Mouse (Mus musculus): ENCODE measurements around the gene Ppp2r3a.

Gene Ppp2r3a

DNA sequence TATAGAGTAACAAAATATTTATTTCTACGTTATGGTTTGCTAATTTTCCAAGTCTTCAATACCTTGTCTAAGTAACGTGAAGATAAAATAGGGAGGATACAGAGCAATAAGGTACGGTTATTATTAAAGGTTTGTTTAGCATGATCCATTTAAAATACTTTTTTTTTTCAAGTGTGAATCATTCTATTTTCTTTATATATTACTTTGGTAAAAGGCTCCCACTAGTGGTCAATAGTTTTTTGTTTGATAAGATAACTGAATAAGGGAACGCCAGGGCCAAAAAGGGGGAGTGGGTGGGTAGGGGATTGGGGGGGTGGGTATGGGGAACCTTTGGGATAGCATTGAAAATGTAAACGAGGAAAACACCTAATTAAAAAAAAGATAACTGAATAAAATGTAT, 98.7 kb downstream of the Ppp2r3a start:
- DNase-seq (ENCODE audit: low spot score): no peak

DNA sequence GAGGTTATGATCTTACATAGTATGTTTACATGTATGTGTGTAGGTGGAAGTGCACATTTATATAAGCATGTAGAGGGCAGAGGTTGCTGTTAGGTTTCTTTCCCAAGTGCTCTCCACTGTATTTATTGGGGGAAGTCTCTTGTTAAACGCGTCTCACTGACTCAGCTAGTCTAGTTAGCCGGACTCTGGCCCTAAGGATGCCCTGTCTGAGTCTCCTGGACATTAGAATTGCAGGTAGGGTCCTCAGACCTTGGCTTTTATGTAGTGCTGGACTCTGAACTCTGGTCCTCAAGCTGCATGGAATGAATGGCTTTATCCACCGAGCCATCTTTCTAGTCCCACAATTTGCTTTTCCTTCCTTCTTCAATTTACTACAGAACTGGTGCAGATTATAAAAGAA, 108.0 kb downstream of the Ppp2r3a start:
- DNase-seq (ENCODE audit: low spot score): no peak

DNA sequence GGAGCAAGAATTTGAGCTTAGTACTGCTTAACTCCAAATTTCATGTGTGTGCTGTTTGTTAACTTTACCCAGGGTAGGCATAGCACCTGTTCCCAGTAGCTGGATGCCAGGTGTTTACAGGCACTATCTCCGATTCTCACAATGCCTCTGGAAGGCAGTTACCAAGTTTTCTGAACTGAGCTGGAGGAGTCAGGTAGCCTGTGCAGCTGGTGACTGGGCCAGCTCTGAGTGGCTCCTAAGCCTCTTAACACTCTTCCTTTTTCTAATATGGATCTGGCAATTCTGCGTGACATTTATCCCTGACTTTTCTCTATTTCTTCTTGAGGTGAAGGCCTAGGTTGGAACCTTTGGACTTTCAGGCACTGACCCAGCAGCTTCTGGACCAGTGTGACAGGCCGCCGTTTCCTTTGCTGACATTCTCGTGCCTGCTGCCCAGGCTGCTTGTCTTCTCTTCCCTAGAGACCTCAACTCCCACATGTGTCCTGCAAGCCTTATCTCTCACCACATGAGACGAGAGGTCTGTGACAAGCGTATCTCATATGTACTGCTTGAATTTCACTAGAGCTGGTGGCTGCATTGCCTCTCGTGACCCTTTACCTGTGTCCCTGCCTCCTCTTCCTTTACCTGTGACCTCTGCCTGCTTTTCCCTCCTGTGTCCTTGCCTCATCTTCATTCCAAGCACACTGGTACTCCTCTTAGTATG, 137.3 kb downstream of the Ppp2r3a start:
- no peak for DNase-seq (ENCODE audit: low spot score)

DNA sequence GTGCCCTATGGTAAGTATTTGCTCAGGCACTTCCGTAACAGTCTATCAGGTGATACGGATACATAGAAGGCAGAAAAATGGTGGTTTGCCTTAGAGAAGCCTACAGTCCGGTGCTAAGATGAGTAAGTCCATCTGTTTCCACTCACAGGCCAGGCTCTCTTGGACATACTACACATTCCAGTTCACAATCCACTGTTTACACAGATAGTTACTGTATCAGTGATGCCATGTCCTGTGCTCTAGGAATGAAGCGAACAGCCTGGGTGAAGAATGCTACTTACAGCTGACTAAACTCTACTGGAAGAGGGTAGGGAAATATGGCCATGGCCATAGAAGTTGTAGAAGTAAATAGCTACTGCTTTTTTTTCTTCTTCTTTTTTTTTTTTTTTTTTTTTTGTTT, 138.3 kb downstream of the Ppp2r3a start:
- no peak for DNase-seq (ENCODE audit: low spot score)

DNA sequence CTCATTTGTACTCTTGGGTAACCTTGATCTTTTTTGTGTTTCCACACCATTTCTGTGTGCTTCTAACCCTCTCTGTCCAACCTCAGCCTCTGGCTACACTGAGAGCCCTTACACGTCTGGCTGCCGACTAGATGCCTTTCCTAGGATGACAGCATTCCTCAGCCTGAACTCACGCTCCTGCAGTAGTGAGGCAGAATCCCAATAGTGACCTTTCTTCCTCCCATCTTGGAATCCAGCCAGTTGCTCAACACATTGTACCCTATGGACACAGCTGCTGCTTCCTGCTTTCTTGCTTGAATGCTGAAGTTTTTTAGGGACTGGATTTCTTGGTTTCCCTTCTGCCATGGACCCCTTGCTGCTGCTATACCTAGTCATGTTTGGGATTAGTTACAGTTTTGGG, 141.6 kb downstream of the Ppp2r3a start:
- DNase-seq (ENCODE audit: low spot score): no peak

DNA sequence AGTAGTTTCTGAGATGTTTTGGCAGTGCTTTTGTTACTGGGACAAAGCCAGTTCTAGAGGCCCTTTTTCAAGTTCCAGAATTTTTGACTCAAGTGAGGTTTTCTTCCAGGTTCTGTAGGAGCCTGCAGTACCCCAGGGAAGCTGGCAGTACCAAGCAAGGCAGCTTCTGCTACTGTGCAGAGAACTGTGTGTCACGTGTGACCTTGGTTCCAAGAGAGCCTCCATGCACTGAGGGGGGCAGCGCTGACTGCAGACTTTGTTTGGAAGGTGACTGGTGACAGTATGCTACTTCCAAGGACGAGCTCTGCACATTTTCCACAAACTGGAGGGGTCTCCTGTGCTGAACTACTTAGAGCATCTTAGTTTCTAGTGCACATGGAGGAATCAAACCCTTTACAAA, 144.2 kb downstream of the Ppp2r3a start:
- DNase-seq (ENCODE audit: low spot score): no peak

DNA sequence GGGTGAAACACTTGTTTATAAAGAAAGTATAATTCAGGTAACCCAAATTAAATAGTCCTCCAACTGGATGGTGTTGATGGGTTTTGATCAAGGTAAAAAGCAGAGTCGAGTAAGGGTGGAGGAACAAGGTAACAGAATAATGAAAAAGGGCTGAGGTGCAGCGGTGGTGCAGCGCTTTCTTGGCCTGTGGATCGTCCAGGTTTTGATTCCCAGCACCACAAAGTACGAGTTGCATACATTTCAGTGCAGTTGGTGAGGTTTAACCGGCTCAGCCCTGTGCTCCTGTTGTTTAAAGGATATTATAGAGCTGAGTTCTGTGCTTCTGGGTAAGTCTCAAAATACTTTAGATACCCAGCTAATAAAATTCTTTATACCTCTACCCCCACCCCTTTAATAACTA, 145.9 kb downstream of the Ppp2r3a start:
- no peak for DNase-seq (ENCODE audit: low spot score)

DNA sequence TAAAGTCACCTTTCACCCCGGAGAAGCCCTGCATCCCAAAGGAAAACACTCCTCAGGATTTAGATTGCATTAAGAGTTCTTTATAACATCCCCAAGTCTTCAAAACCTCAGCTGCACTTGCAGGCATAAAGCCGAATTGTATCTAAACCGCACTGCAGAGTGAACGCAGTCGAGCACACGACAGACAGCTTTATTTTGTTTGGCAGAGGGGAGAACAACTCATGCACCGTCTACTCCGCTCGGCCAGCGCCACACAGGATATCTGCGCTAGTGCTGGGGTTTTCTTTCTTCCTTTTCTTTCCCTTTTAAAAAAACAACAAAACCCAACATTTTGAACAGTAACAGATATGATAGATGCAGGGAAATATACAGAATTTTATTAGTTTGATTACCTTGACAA, 146.7 kb downstream of the Ppp2r3a start:
- DNase-seq (ENCODE audit: low spot score): no peak

DNA sequence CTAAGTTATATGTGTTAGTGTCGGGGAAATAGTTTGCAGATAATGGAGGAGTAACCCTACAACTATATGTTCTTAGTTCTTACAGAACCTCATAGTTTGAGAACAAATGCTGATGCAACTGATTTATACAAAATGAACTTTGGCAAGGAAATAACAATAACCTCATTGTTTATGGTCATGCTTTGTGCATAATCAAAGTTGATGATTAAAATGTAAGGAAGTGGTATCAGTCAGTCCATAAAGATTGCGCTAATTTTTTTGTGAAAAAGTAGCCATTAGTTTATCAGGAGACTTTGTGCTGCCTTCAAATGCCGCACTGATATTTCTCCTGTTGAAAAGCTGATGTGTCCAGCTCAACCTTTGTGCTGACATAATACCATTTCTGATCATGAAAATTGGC, 149.3 kb downstream of the Ppp2r3a start:
- DNase-seq (ENCODE audit: low spot score): no peak

DNA sequence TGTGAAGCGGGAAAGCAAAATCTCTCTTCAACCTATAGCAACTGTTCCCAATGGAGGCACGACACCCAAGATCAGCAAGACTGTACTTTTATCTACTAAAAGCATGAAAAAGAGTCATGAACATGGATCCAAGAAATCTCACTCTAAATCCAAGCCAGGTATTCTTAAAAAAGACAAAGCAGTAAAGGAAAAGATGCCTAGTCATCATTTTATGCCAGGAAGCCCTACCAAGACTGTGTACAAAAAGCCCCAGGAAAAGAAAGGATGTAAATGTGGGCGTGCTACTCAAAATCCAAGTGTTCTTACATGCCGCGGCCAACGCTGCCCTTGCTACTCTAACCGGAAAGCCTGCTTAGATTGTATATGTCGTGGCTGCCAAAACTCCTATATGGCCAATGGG, 150.0 kb downstream of the Ppp2r3a start:
- DNase-seq (ENCODE audit: low spot score): no peak

DNA sequence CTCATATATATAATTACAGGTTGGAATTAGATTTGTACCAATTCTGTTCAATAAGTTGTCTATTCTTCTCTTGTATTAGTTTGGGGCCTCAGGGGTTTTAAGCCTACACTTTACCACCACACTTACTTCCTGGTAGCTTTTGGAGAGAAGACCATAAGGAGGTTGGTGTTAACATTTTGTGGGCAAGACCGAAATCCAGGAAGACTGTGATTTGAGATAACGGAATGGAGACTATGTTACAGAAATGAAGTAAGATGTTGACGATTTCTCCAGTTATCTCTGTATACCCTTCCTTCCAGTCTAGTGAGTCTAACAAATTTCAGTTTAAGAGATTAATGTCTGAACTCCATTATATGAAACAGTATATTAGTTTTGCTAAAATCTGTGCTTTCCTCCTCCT, 151.4 kb downstream of the Ppp2r3a start:
- DNase-seq (ENCODE audit: low spot score): no peak

DNA sequence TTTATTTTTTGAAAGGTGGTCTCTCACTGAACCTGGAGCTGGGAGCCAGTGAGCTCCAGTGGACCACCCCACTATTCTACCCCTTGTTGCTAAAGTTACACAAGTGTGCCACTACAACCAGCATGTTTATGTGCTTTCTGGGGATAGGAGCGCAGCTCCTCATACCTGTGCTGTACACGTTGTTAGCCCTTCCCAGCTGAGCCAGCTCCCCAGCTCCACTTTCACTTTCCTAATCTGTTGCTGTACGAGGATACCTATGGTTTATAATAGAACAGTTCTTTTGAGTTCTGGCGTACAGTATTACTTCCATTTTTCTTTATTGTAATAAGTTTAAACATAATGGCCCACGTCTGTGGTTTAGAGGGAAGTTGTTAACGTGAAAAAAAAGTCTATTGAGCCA, 152.2 kb downstream of the Ppp2r3a start:
- no peak for DNase-seq (ENCODE audit: low spot score)

DNA sequence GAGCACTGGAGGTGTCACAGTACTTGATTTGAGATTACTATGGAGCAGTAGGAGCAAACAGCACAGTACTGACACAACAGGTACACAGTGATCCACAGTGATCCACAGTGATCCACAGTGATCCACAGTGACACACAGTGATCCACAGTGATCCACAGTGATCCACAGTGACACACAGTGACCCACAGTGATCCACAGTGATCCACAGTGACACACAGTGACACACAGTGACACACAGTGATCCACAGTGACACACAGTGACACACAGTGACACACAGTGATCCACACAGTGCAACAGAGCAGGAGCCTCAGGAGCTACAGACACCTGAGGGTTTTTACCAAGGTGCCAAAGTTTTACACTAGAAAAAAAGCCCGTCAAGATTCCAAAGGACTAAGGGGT, 154.1 kb downstream of the Ppp2r3a start:
- no peak for DNase-seq (ENCODE audit: low spot score)

DNA sequence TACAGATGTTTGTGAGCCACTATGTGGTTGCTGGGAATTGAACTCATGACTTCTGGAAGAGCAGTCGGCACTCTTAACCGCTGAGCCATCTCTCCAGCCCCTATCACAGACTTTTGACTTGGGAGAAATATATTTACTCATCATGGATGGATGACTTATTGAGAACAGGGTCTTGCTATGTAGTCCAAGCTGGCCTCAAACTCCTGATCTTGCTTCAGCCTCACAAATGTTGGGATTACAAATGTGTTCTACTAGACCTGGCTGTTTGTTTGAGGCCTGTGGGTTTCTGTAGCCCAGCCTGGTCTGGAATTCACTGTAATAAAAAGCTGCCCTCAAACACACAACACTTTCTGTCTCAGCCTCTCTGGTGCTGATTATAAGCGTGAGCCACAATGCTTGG, 155.1 kb downstream of the Ppp2r3a start:
- no peak for DNase-seq (ENCODE audit: low spot score)

DNA sequence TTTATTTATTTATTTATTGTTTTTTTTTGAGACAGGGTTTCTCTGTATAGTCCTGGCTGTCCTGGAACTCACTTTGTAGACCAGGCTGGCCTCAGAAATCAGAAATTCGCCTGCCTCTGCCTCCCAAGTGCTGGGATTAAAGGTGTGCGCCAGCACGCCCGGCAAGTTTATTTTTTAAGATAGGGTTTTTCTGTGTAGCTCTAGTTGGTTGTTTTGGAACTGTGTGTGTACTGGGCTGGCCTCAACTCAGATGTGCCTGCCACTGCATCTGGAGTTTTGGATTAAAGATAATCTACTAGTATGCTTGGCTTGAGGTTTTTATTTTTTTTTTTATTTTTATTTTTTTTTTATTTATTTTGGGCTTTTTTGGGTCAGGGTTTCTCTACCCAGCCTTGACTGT, 156.2 kb downstream of the Ppp2r3a start:
- no peak for DNase-seq (ENCODE audit: low spot score)

DNA sequence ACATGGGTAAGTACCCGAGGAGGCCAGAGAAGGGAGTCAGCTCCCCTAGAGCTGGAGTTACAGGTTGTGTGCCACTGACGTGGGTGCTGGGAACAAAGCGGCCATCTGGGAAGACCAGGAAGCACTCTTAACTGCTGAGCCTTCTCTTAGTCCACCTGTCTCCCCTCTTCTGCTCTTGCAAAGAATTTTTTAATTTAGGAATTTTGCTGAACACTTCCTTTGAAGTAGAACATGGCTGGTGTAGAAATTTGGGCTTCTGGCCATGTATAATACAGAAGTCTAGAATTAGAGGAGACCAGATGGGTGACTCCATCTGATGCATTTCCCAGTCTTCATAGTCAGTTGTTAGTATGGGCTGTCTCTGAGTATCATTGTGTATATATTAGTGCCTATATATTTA, 167.9 kb downstream of the Ppp2r3a start:
- no peak for DNase-seq (ENCODE audit: low spot score)

DNA sequence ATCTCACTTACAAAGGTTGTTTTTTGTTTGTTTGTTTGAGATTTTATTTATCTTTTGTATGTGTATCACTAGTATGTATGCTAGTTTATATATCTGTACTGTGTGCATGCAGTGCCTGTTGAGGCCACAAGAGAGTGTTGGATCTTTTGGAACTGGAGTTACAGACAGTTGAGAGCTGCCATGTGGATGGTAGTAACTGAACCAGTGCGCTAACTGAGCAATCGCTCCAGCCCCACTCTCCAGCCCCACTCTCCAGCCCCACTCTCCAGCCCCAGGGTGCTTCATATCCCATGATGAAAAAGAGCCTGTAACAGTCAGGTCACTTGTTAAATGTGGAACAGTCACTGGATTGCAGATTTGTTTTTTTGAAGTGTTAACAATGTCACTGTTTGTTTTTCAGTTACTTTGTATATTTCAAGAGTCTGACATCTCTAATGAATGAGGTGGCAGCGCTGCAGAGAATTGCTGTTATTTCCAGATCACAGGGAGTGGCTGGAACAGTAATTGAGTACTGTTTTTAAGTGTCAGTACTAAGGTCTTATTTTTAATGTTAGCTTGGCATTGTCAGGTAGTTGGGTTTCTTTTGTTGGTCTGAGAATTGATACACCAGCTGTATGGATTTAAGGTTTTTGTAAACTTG, 171.4 kb downstream of the Ppp2r3a start:
- DNase-seq (ENCODE audit: low spot score): no peak

DNA sequence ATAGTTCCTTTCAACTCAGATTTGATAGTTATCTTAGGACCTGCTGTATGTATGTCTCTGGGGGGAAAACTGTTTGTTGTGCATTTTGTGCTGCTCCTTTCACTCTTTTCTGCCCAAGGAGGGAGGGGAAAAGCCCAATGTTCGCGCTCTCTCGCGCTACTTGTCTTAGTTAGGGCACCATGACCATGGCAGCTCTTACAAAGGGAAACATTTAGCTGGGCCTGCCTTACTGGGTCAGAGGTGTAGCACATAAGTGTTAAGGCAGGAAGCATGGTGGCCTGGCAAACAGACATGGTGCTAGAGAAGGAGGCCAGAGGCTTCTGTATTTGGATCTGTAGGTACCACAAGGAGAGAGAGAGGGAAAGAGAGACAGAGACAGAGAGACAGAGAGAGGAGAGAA, 173.0 kb downstream of the Ppp2r3a start:
- DNase-seq (ENCODE audit: low spot score): no peak

DNA sequence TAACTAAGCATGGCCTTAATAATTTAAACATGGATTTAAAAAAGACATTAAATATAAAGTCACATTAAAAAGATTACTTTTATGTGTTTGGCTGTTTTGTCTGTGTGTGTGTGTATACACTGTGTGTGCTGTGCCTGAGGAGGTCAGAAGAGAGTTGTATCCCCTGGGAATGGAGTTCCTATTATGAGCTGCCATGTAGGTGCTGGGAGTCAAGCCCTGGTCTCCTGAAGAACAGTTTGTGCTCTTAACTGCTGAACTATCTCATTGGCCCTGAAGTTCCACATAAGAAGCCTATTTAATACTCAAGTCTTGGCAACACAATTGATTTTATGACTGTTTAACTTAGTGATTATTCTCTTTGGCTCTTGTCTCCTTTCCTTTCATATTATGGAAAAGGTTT, 174.1 kb downstream of the Ppp2r3a start:
- no peak for DNase-seq (ENCODE audit: low spot score)

DNA sequence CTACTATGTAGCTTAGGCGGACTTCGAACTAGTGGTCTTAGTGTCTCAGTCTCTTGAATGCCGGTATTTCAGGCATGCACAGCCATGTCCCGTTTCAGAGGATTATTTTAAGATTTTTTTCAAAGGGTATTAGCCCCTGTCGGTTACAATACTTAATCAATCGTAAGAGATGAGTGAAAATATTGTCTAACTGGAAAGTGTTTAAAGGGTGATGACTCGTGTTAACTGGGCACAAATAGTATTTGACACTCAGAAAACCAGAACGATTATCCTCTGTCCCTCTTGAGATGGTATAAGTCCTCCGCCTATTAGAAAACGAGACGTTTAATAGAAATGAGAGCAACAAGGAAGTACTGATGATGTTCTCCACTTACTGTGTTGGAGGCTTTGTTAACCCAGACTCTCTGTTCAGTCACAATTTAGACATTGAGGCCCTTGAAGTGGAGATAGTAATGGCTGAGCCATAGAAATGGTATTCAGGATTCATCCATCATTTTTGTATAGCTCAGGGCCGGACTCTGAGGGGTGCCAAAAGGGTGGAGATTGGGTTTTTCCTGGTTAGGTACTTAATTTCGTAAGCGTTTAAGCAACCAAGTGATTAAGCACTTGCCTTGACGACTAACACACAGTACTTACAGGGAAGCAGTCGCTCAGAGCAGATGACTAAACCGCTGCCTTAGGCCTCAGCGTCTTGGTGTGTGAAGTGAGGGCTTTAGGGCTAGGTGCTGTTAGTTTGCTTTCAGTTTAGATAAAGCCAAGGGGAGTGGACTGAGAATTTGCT, 175.3 kb downstream of the Ppp2r3a start:
- peak; percentile 23 for DNase-seq (ENCODE audit: low spot score)

DNA sequence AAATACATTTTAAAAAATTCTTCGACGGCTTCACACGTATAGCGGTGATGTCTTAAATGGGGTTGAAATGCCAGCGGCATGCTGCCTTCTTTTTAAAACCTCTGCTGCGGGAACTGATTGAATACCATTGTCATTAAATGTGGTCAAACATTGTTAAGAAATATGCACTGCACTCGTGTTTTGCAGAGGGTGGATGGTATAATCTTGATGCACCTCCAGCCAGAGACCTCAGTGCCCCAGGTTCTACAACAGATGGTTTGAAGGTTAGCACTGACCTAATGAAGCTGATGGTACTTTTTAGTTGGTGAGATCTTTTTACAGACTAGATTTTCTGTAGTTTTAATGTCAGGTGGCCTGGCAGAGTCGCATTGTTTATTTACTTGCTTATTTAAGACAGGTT, 175.9 kb downstream of the Ppp2r3a start:
- no peak for DNase-seq (ENCODE audit: low spot score)

DNA sequence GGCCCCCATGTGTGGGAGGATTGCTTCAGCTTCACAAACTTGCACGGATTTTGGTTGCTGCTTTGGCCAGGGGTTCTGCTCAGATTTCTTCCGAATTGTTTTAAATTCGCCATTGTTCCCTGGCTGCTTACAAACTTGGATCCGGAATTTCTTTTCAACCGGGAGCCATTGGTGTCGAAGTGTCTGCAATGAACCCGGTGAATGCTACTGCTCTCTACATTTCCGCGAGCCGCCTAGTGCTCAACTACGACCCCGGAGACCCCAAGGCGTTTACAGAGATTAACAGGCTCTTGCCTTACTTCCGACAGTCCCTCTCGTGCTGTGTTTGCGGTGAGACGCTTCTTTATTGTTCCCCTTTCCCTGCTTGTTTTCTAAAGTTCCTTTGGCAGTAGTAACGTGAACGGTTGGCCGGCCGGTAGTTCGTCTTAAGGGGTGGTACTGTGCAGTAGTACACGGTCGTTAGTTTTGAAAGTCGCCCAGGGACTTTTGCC, 176.5 kb downstream of the Ppp2r3a start:
- DNase-seq (ENCODE audit: low spot score): peak; percentile 24

DNA sequence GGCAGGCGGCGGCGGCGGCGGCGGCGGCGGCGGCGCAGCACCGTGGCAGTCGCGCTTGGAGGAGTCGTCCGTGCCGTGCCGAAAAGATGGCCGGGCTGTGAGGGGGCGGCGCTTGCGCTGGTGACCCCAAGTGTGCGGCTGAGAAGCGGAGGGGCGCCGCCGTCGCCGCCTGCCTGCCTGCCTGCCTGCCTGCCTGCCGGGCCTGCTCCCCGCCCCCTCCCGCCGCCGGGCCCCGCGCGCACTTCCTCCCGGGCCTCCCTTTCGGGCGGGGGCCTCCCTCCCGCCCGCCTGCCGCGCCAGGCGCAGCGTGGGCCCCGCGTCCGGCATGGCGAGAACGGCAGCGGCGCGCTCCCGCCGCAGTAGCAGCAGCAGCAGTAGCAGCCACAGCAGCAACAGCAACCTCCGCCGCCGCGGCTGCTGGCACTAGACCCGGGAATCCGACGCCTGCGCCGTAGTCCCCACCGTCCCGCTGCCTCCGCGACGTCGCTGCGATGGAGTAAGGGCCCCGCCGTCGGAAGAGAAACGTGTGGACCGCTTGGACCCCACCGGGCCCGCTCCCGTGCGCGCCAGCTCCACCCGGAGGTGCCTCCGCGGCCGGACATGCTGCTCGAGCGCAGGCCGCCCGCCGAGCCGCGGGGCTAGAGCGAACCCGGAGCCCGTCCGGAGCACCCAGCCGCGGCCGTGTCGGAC, 177.1 kb downstream of the Ppp2r3a start:
- peak; percentile 74 for DNase-seq (ENCODE audit: low spot score)
